Mouse (Mus musculus) kidney, postnatal 25 days (tissue): ENCODE data around the gene Pax9.

Source experiments
- DNase-seq, 2 experiments: peaks; one replicate each; pipeline ENCODE4 v3.0.0; 2021; ENCODE audit warnings: mixed read lengths in 2 of 2

The Pax9 gene

GRCm38 (mm10) chr12:56697785-56698184 lies 6.2 kb downstream of the Pax9 start:
- no peak for DNase-seq

GRCm38 (mm10) chr12:56698191-56698980 lies 6.8 kb downstream of the Pax9 start:
- no peak for DNase-seq

GRCm38 (mm10) chr12:56699351-56699750 lies 7.8 kb downstream of the Pax9 start:
- DNase-seq = no peak

GRCm38 (mm10) chr12:56699915-56700900 lies 8.6 kb downstream of the Pax9 start:
- no peak for DNase-seq

- DNase-seq = no peak
Observed at GRCm38 (mm10) chr12:56701004-56701403, 9.4 kb downstream of the Pax9 start.

GRCm38 (mm10) chr12:56717971-56718706 lies 26.6 kb downstream of the Pax9 start:
- DNase-seq = no peak

- DNase-seq = no peak
Observed at GRCm38 (mm10) chr12:56718707-56719051, 27.1 kb downstream of the Pax9 start.

- DNase-seq = no peak
Observed at GRCm38 (mm10) chr12:56727631-56728030, 36.1 kb downstream of the Pax9 start.

- DNase-seq = no peak
Observed at GRCm38 (mm10) chr12:56737104-56737503, 45.5 kb downstream of the Pax9 start.
